In genomic region chr5:144585100-144585499, GRCm38 (mm10) we compare ENCODE assay signal across 31 mouse cellular contexts. TPM values are rescaled to one million over a fixed set of nuclear protein-coding genes. Genes with fewer than 3 reads are reported as not detected.
DNase-seq lines count a peak whose midpoint lies in the region; ATAC-seq and TF ChIP-seq lines count a peak whose summit lies in the region.
"Had no signal": no experiment of that assay in that cellular context is flagged by ENCODE, and none has a peak within 500 bp of the region (broad histone marks: within the 10 kb centered on the region; RNA-seq: fewer than 3 reads in every experiment).

No protein-coding gene starts in this region.

- no peak for TF ChIP-seq CTCF in left cerebral cortex, adult 2 months (IDR thresholded peaks at IDR 0.05)

- DNase-seq in layer of hippocampus, adult 11-12 months (ENCODE audit: low spot score) = peak; percentile 6
- DNase-seq in layer of hippocampus, adult 9-10 months (ENCODE audit: low spot score) = no peak
- peak; percentile 13 to 41 for DNase-seq in left cerebral cortex, adult 2 months (ENCODE audit: extremely low spot score in 1 of 2, low spot score in 2 of 2)
- DNase-seq in left cerebral cortex, adult 11 months (ENCODE audit: low spot score) = no peak
- DNase-seq in brain, adult 2 months (ENCODE audit: low read depth, low spot score) = peak; percentile 71
- peak; percentile 18 to 50 for DNase-seq in right cerebral cortex, postnatal 36 days (ENCODE audit: low spot score in 2 of 2)
- DNase-seq: adrenal gland, adult 8-10 months; cerebellum, adult 8-10 months; cerebellum, postnatal 25 days; heart, postnatal 10 days; kidney, adult 18-20 months; kidney, postnatal 25 days; liver; lung, adult 2 months; lung, postnatal 10 days; thymus, adult 18-20 months; thymus, postnatal 25 days had no signal

- no peak for ATAC-seq in granulocyte monocyte progenitor cell, adult 5-6 weeks (replicated peaks; ENCODE audit: poor library complexity, severe bottlenecking)
- ATAC-seq: forebrain, embryonic 13.5 days; midbrain, embryonic 13.5 days had no signal

- no peak overlapping the region for H3K27ac ChIP-seq in left cerebral cortex, adult 2 months
- H3K27ac ChIP-seq: forebrain, embryonic 13.5 days; heart, embryonic 13.5 days; hindbrain, embryonic 10.5 days; hindbrain, embryonic 15.5 days; kidney, embryonic 15.5 days; liver, embryonic 14.5 days; macrophage; midbrain, embryonic 13.5 days; neural tube, embryonic 13.5 days; stomach, embryonic 15.5 days had no signal

- intact Hi-C loops in left cerebral cortex, adult 2 months (cut with DNase I) = loop anchor here (1.0 kb wide), 1 partner anchor 62 kb away; no protein-coding TSS in a partner anchor

- H3K4me3 ChIP-seq in left cerebral cortex, adult 2 months = no peak overlapping the region
- H3K4me3 ChIP-seq: forebrain, embryonic 13.5 days; heart, embryonic 13.5 days; hindbrain, embryonic 10.5 days; hindbrain, embryonic 15.5 days; kidney, embryonic 15.5 days; midbrain, embryonic 13.5 days; neural tube, embryonic 13.5 days; stomach, embryonic 15.5 days had no signal

RNA-seq across cellular contexts. Expression of gene Nptx2, which starts 39.4 kb away (rescaled TPM):
- total RNA-seq in left cerebral cortex, adult 2 months (2021) = 100 to 1,000 TPM; 125 to 133 TPM
- not detected in 2 replicates for total RNA-seq in granulocyte monocyte progenitor cell, adult 5-6 weeks (2014; fragmentation: Nextera tagmentation)
- total RNA-seq in granulocyte monocyte progenitor cell, adult 5-6 weeks (2017) = not detected in 2 replicates
- total RNA-seq: G1E; gastrocnemius, adult 8-10 months; megakaryocyte-erythroid progenitor cell, adult 5-6 weeks had no signal

Comparison
In these comparisons a context has a peak if more than half of its experiments do, and no peak if none do; other contexts are left out.
1. DNase-seq: peak in layer of hippocampus, adult 11-12 months (single experiment), left cerebral cortex, adult 2 months (2 of 2), brain, adult 2 months (single experiment) and right cerebral cortex, postnatal 36 days (2 of 2); none in layer of hippocampus, adult 9-10 months (single experiment) and left cerebral cortex, adult 11 months (single experiment).
2. RNA of gene Nptx2, which starts 39.4 kb away (total RNA-seq): 125 to 133 TPM in left cerebral cortex, adult 2 months; not detected in granulocyte monocyte progenitor cell, adult 5-6 weeks; every median in the first group is over 100 times any median in the second.